Mouse (Mus musculus) lung, embryonic 14.5 days (tissue): Measurements from ENCODE around the gene Mrps2. TPM values are rescaled to one million over a fixed set of nuclear protein-coding genes. Genes with fewer than 3 reads are reported as not detected.

ENCODE experiments used
- ATAC-seq: fragments of 200-750 bp; cut with Nextera tagmentation; 2 replicates; pipeline ENCODE4 v1.8.0; 2017; ENCODE audit warnings: mild to moderate bottlenecking, moderate TSS enrichment, moderate library complexity; ENCODE audit not compliant: insufficient read depth
- DNase-seq: peaks from one replicate; pipeline ENCODE4 v3.0.0-alpha.2; 2015
- H3K27ac ChIP-seq: fragments of 300-500 bp; sonication (generic); 2 replicates; pipeline ENCODE4 v1.5.1; 2014; ENCODE audit warnings: low read depth, mild to moderate bottlenecking, moderate library complexity
- H3K27me3 ChIP-seq: fragments of 300-500 bp; sonication (generic); 2 replicates; pipeline ENCODE4 v1.6.1; 2014; ENCODE audit warnings: low read length, control low read depth; ENCODE audit not compliant: insufficient read depth
- H3K36me3 ChIP-seq: fragments of 300-500 bp; sonication (generic); 2 replicates; pipeline ENCODE4 v1.6.1; 2014; ENCODE audit warnings: control low read depth; ENCODE audit not compliant: insufficient read depth
- H3K4me1 ChIP-seq: fragments of 300-500 bp; sonication (generic); 2 replicates; pipeline ENCODE4 v1.6.1; 2014; ENCODE audit warnings: antibody characterized with exemption, control low read depth; ENCODE audit not compliant: insufficient read depth
- H3K4me2 ChIP-seq: fragments of 300-500 bp; sonication (generic); 2 replicates; pipeline ENCODE4 v1.6.1; 2014; ENCODE audit warnings: mild to moderate bottlenecking
- H3K4me3 ChIP-seq: fragments of 300-500 bp; sonication (generic); 2 replicates; pipeline ENCODE4 v1.5.1; 2014; ENCODE audit warnings: low read depth, low read length
- H3K9ac ChIP-seq: fragments of 300-500 bp; sonication (generic); 2 replicates; pipeline ENCODE4 v1.6.1; 2014
- H3K9me3 ChIP-seq: fragments of 300-500 bp; sonication (generic); 2 replicates; pipeline ENCODE4 v1.6.1; 2016; ENCODE audit warnings: low read depth, low read length, control low read depth
- CTCF ChIP-seq: IDR thresholded peaks from 2 replicates; pipeline ENCODE4 v1.5.1; 2016; ENCODE audit warnings: antibody characterized with exemption, low read depth
- WGBS: fragments of 180-500 bp; shearing (Covaris S2); extraction: QIAGEN DNeasy Blood & Tissue Kit; methylation state at CpG from one replicate; pipeline ENCODE4 v1.1.7; 2014; 5-methylcytosine and 5-hydroxymethylcytosine counted together
- polyA plus RNA-seq: library from polyadenylated mRNA; unstranded; fragments of >200 nt; fragmentation: Nextera tagmentation; extraction: Ambion mirVana; gene quantifications from 2 replicates; pipeline ENCODE4 v1.2.1, GENCODE M21; 2014

Mrps2 gene
- polyA plus RNA-seq, 1 experiment from 2014 or later, result 59.9 TPM

DNA sequence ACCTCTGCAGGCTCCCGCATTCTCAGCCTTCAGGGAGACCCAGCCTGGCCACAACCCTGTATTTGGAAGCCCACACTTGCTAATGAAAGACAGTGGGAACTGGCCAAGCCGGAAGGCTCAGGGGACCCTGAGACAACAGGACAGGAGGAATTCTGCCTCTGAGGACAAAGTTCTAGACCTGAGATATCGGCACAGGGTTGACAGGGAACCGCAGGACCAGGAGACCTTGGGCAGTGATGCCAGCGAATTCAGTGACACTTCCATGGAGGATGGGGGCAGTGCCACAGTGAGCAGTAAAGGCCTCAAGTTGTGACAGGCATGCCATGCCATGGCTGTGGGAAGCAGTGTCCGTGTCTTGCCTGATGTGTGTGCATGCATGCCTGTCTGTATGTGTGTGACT, 14.3 kb upstream of the Mrps2 start:
- no peaks in the 10 kb centered on the region for H3K4me1 ChIP-seq
- peaks cover 24% of the 10 kb centered on the region for H3K36me3 ChIP-seq
- 82% methylated on average over 6 of the region's 6 CpGs for WGBS

DNA sequence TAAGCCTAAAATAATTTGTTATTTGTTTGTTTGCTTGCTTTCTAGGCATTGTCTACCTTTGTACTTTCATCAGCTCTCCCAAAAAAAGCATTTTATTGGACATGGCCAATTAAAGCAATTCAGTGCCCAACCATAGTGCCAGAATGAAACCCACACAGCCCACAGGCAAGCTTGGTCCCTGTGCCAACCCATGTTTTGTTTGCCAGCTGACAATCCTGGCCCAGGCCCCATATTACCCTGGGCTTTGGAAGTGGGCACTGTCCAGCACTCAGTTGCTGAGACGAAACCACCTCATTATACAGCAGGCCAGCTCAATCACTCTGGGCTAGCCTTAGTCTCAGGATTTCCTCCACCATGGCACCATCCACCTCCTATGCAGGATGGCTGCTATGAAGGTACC, 11.2 kb upstream of the Mrps2 start:
- no peak overlapping the region for H3K4me2 ChIP-seq
- H3K4me3 ChIP-seq, result no peak overlapping the region
- DNase-seq, result no peak
- 56% methylated on average over 1 of the region's 1 CpGs for WGBS
- H3K9ac ChIP-seq, result no peak overlapping the region
- no peaks in the 10 kb centered on the region for H3K27me3 ChIP-seq
- H3K27ac ChIP-seq, result no peak overlapping the region
- peaks cover 11% of the 10 kb centered on the region; the same call in 1 of the 2 replicates for H3K36me3 ChIP-seq
- no peaks in the 10 kb centered on the region for H3K4me1 ChIP-seq
- no peak for TF ChIP-seq CTCF
- no peak for ATAC-seq
- no peaks in the 10 kb centered on the region for H3K9me3 ChIP-seq

More for the DNA sequence above, 14.3 kb upstream of the Mrps2 start:
- H3K27me3 ChIP-seq, result no peaks in the 10 kb centered on the region
- no peak overlapping the region for H3K4me2 ChIP-seq
- H3K4me3 ChIP-seq, result no peak overlapping the region
- TF ChIP-seq CTCF, result no peak
- no peaks in the 10 kb centered on the region for H3K9me3 ChIP-seq
- H3K27ac ChIP-seq, result no peak overlapping the region
- ATAC-seq (no peak), DNase-seq (no peak)
- H3K9ac ChIP-seq, result no peak overlapping the region

DNA sequence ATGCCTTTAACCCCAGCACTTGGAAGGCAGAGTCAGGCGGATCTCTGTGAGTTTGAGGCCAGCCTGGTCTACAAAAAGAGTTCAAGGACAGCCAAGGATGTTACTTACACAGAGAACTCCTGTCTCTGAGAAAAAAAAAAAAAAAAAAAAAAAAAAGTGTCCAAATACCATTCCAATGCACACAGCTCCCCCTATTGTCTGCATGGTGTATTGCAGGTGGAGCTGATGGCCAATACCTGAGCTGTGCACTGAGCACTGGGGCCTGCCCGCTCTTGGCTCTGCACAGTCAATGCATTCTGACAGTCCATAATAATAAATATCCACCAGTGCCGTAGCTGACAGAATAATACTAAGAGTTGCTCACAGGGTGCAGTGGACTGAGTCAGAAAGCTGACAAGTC, 3.9 kb upstream of the Mrps2 start:
- H3K9me3 ChIP-seq, result no peaks in the 10 kb centered on the region
- no peak overlapping the region for H3K4me2 ChIP-seq
- peak; percentile 82 for TF ChIP-seq CTCF
- WGBS, result 39% methylated on average over 3 of the region's 3 CpGs
- H3K4me1 ChIP-seq, result peaks cover 3% of the 10 kb centered on the region; the same call in 1 of the 2 replicates
- no peak for ATAC-seq
- no peak overlapping the region for H3K27ac ChIP-seq
- peaks cover under 1% of the 10 kb centered on the region; the same call in 1 of the 2 replicates for H3K36me3 ChIP-seq
- H3K9ac ChIP-seq, result no peak overlapping the region
- H3K4me3 ChIP-seq, result no peak overlapping the region
- DNase-seq, result peak; percentile 79
- H3K27me3 ChIP-seq, result no peaks in the 10 kb centered on the region

DNA sequence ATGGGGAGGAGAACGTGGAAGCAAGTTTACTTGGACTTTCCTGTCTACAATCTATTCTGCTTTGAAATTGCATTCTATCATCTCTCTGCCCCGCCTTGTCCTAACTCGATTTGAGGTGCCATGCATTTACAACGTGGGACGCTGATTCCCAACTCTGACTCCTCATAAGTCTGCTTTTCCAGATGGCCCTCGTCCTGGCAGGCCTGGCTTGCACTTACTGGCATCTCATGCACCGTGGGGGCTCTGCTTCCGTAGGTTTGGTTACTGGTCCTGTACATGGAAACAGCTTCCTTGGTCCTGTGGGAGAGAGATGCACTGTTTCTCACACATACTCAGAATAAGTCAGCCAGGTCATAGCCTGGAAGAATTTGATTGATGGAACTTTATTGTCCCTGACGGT, 2.9 kb upstream of the Mrps2 start:
- H3K27me3 ChIP-seq, result no peaks in the 10 kb centered on the region
- 72% methylated on average over 9 of the region's 9 CpGs for WGBS
- H3K4me2 ChIP-seq, result no peak overlapping the region
- H3K9ac ChIP-seq, result no peak overlapping the region
- no peak overlapping the region for H3K4me3 ChIP-seq
- no peaks in the 10 kb centered on the region for H3K9me3 ChIP-seq
- no peak overlapping the region for H3K27ac ChIP-seq
- TF ChIP-seq CTCF, result no peak
- peaks cover 10% of the 10 kb centered on the region for H3K36me3 ChIP-seq
- H3K4me1 ChIP-seq, result peaks cover 3% of the 10 kb centered on the region; the same call in 1 of the 2 replicates
- ATAC-seq (no peak), DNase-seq (no peak)

DNA sequence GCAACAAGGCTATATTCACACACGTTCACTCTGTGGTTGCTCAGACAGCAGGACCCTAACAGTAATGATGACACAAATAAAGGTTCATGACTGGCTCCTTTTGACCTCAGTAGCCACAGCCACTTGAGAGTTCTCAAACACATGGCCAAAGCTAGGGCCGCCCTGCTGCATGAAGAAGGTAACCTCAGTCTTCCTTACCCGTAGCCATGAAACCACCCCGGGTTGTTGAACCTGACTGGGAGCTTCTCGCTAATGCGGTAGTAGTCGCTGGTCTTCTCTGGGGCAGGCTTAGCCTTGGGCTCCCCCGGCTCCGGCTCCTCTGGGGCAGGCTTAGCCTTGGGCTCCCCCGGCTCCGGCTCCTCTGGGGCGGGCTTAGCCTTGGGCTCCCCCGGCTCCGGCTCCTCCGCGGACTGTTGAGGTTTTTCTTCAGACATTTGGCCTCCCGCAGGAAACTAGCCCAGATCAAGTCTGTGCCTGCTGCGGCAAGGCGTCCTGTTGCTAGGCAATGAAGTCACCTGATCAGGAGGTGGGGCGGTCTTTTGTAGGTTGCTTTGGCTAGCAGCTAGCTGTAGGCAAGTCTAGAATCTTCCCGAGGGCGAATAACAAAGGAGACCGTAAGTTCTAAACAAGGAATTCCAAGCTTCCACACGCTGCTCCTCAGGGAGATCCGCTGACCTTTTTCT, 1.9 kb upstream of the Mrps2 start, which contains the start of gene 1700007K13Rik:
Gene 1700007K13Rik, minus strand, starts transcription at position 497 of the 683 bp plus-strand sequence.
- WGBS, result 3% methylated on average over 25 of the region's 25 CpGs
- Histone ChIP-seq H3K9me3 (no peaks in the 10 kb centered on the region), H3K4me3 (peak within 1 kb of the TSS; percentile 20), H3K36me3 (peaks cover 21% of the 10 kb centered on the region), H3K4me2 (peak within 1 kb of the TSS; percentile 57), H3K4me1 (peaks cover 3% of the 10 kb centered on the region; the same call in 1 of the 2 replicates), H3K9ac (0 out of 2 replicates have a peak within 1 kb of the TSS, but pooled peaks have one; percentile 34), H3K27ac (no peak within 1 kb of the TSS), H3K27me3 (no peaks in the 10 kb centered on the region)
- peak; percentile 75 for DNase-seq
- TF ChIP-seq CTCF, result no peak
- peak; percentile 52; the same call in 1 of the 2 replicates for ATAC-seq

DNA sequence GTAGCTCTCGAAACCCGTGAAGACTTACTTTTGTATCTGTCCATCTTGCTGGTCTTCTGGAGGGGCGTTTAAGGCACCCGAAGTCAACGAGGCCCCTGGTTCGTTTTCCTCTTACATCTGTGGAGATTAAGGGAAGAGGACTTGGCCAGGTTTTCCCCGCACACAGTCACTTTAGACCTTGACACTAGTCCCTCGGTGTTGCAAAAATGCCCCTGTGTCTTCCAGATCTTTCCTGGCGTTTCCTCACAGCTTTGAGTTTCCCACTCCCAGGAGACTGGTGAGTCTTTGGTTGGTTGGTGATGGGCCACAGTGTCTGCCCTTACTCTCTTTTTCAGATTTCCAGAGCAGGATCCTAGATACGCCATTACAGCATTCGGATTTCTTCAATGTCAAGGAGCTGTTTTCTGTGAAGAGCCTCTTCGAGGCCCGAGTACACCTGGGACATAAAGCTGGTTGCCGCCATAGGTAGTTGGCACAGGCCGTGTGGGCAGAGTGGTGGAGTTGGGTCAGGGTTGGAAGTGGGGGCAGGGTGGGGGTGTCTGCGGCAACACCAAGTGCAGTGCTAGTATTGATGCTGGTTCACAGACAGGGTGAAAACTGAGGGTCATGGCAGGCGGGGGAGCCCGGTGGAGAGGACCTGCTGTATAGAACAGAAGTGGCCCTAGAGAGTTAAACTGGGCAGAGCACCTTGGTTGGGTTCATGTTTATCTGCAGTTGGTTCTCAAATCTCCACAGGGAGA, 790 bp downstream of the Mrps2 start:
- Histone ChIP-seq H3K36me3 (peaks cover 35% of the 10 kb centered on the region), H3K4me3 (peak overlapping the region; percentile 80), H3K9ac (peak overlapping the region; percentile 92), H3K9me3 (no peaks in the 10 kb centered on the region; the same call in 1 of the 2 replicates), H3K27me3 (no peaks in the 10 kb centered on the region), H3K4me2 (peak overlapping the region; percentile 85), H3K27ac (no peak overlapping the region), H3K4me1 (peaks cover 3% of the 10 kb centered on the region; the same call in 1 of the 2 replicates)
- ATAC-seq (no peak), DNase-seq (no peak)
- 49% methylated on average over 18 of the region's 18 CpGs for WGBS
- TF ChIP-seq CTCF, result no peak

DNA sequence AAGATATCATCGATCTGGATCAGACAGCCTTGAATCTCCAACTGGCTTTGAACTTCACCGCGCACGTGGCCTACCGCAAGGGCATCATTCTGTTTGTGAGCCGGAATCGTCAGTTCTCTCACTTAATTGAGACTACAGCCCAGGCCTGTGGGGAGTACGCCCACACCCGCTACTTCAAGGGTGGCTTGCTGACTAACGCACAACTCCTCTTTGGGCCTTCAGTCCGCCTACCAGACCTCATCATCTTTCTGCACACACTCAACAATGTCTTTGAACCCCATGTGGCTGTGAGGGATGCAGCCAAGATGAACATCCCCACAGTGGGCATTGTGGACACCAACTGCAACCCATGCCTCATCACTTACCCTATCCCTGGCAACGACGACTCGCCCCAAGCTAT, 1.6 kb downstream of the Mrps2 start:
- 96% methylated on average over 14 of the region's 14 CpGs for WGBS
- H3K27me3 ChIP-seq, result no peaks in the 10 kb centered on the region
- H3K4me3 ChIP-seq, result no peak overlapping the region
- DNase-seq (no peak), ATAC-seq (no peak)
- H3K9ac ChIP-seq, result no peak overlapping the region
- H3K4me1 ChIP-seq, result peaks cover 3% of the 10 kb centered on the region; the same call in 1 of the 2 replicates
- H3K27ac ChIP-seq, result no peak overlapping the region
- H3K4me2 ChIP-seq, result no peak overlapping the region
- peaks cover 35% of the 10 kb centered on the region for H3K36me3 ChIP-seq
- TF ChIP-seq CTCF, result no peak
- no peaks in the 10 kb centered on the region; the same call in 1 of the 2 replicates for H3K9me3 ChIP-seq
